Mouse (Mus musculus): ENCODE results near the gene Mb21d2.
A peak's percentile ranks its signal among the peaks of the same experiment; 100 is the strongest.

DNA sequence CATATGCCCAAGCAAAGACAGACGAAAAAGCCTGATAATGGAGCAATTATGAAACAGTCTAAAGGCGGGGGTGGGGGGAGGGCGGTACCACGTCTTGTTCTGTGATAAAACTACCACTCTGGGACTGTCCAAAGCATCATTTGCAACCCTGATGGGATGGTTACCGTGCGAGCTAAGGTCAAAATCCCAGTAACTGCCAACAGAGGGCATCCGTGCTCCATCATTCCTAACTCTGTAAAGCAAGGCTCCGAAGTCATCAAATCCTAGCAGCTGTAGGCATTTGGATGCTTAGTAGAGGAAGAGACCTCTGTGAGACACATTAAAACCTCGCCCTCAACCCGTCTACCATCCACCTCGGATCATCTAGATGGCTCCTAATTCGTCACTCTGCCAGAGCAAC lies 91.5 kb downstream of the Mb21d2 start:
- TF ChIP-seq MEF2A (IDR thresholded peaks at IDR 0.05; ENCODE audit: borderline replicate concordance, low read depth, low read length) (no peak), CTCF (conservative IDR thresholded peaks at IDR 0.05 in 1 of 2, IDR thresholded peaks at IDR 0.05 in 1 of 2; ENCODE audit: low read depth in 2 of 2, low read length in 2 of 2) (peak in 1 of 2 experiments; percentile 32; a peak in 2 of 4 replicates), POLR2A (IDR thresholded peaks at IDR 0.05; ENCODE audit: low read depth, low read length) (no peak), SIN3A (IDR thresholded peaks at IDR 0.05; ENCODE audit: low read length) (no peak), ELF1 (IDR thresholded peaks at IDR 0.05; ENCODE audit: low read depth, low read length) (no peak), USF2 (conservative IDR thresholded peaks at IDR 0.05; ENCODE audit: low read depth, low read length) (no peak), SMC3 (IDR thresholded peaks at IDR 0.05; ENCODE audit: low read depth, low read length) (no peak), JUN (IDR thresholded peaks at IDR 0.05; ENCODE audit: insufficient read depth, low read depth, low read length) (no peak)

All from CH12.LX (cell line).